Mouse (Mus musculus): Measurements from ENCODE around the gene Fam149a.
"Not testable (repeated sequence)": the region's sequence is repeated elsewhere in the genome, so short reads cannot be mapped to it uniquely, and the experiment has no call there.

Gene Fam149a

GRCm38 (mm10) chr8:45332685-45333409 is 49.2 kb downstream of the Fam149a start, which contains the start of gene Cyp4v3:
TSS of gene Cyp4v3 (minus strand) at chr8:45333216.
- peak; percentile 69 for DNase-seq (ENCODE audit: low spot score)

GRCm38 (mm10) chr8:45330856-45331255 is 51.2 kb downstream of the Fam149a start:
- no peak for DNase-seq (ENCODE audit: low spot score)

DNA sequence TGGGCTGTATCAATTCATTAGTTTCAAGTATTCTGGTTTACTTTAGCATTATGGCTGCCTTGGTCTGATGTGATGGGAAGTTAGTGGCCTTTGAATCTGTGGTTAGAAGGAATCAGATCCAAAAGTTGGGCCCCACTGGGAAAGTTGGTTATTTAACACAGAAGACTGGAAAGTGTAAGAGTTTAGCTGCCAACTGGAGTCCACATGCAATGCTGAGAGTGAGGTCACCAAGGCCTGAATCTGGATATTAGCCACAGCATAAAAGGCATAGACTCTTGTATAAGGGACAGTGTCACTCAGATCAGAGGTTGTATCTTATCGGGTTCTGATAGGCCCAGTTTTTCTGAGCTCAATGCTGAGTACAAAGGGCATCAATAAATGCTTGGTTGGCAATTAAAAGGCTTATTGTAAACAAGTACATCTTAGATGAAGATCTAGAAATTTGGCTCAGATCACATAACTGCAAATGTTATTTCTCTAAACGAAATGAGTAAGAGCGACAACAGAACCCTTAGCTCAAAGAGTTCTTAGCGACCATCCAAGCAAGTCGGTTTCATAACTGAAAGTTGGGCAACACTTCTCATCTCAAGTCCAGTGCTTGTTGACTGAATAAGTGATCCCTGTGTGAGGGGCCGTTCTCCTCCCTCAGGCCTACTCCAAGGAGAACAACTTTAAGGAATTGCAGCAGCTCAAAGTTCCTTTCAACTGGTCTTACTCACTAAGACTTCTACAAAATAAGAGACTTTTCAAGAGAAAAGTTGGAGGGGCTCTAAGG is 52.7 kb downstream of the Fam149a start:
- no peak for DNase-seq (ENCODE audit: low spot score)

GRCm38 (mm10) chr8:45327076-45327475 is 55.0 kb downstream of the Fam149a start:
- not testable (repeated sequence) for DNase-seq (ENCODE audit: low spot score)

- DNase-seq (ENCODE audit: low spot score) = no peak
Measured at GRCm38 (mm10) chr8:45324151-45324550, 57.9 kb downstream of the Fam149a start.

- no peak for DNase-seq (ENCODE audit: low spot score)
Measured at GRCm38 (mm10) chr8:45321365-45321764, 60.7 kb downstream of the Fam149a start.

DNA sequence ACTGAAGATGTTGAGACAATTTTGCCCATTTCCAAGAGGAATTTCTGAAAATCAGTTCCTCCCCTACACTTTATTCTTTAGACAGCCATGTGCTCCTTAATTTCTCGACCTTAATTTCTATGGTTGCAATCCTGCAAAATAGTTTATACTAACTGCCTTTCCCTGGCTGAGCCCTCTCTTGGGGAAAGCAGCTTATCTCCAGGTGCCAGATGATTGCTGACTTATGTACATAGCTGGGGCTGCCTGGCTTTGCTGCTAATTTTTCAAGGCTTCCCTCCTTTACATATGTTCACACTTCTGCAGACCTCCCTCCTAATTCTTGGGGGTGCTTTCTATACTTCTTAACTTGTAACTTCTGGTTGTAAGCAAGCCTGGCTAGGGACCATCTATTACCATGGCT is 61.2 kb downstream of the Fam149a start:
- DNase-seq (ENCODE audit: low spot score) = no peak

DNA sequence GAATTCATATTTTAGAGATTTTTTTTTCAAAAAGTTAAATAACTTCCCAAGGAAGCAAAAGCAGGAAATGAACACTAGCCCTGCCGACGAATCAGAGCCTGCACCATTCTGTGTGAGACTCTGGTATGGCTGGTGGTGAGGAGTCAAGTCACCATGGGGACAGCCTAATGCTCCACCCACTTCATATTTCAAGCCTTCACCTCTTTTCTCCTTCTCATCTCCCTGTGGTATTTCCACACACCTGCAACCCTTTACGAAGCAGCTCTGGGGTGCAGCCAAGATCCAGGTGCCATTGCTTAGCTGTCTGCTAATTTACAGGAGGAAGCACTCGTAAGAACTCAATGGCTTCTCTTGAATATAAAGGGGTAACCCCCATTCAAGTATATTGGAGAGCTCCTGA is 71.1 kb downstream of the Fam149a start:
- no peak for DNase-seq (ENCODE audit: low spot score)

GRCm38 (mm10) chr8:45308366-45308765 is 73.7 kb downstream of the Fam149a start, which contains the start of gene Gm45753:
TSS of gene Gm45753 (minus strand) at chr8:45308466.
- DNase-seq (ENCODE audit: low spot score) = no peak

- no peak for DNase-seq (ENCODE audit: low spot score)
Measured at GRCm38 (mm10) chr8:45305479-45305878, 76.6 kb downstream of the Fam149a start.

GRCm38 (mm10) chr8:45304354-45304753 is 77.7 kb downstream of the Fam149a start:
- DNase-seq (ENCODE audit: low spot score) = no peak

GRCm38 (mm10) chr8:45302390-45302789 is 79.7 kb downstream of the Fam149a start:
- no peak for DNase-seq (ENCODE audit: low spot score)

- DNase-seq (ENCODE audit: low spot score) = no peak
Measured at GRCm38 (mm10) chr8:45295276-45295675, 86.8 kb downstream of the Fam149a start.

- no peak for DNase-seq (ENCODE audit: low spot score)
Measured at GRCm38 (mm10) chr8:45294687-45295086, 87.4 kb downstream of the Fam149a start, which contains the start of gene Klkb1. TSS of gene Klkb1 (minus strand) at chr8:45294859.

DNA sequence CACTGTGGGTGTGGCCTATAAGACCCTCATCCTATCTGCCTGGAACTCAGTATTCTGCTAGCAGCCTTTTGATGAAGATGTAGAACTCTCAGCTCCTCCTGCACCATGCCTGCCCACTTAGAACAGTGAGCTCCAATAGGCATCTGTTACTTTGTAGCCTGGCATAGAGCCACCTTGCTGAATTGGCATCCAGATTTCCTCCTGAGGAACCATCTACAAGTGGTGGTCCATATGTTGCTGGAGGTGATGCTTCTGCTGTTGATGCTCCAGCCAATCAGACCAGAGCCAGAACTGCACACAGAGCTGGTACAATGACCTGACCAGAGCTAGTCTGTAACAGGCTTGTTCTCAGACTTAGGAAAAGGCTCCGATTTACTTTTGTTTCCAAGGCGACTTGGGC is 90.3 kb downstream of the Fam149a start:
- no peak for DNase-seq (ENCODE audit: low spot score)

Measured in embryo, embryonic 10 days (tissue).